Mouse (Mus musculus) MEL (cell line): ENCODE data around the gene Fance.

Experiments
- BHLHE40 ChIP-seq: IDR thresholded peaks from 2 replicates; pipeline ENCODE4 v1.6.1; 2012; ENCODE audit warnings: low read depth, mild to moderate bottlenecking, inconsistent platforms, low read length, improper control_type of control experiment, borderline replicate concordance
- CTCF ChIP-seq, 3 experiments: IDR thresholded peaks in 2 of 3; conservative IDR thresholded peaks in 1 of 3; 2 replicates each; pipeline ENCODE4 v1.5.1; 2011 to 2012; ENCODE audit warnings: low read length in 3 of 3, low read depth in 2 of 3, mild to moderate bottlenecking in 2 of 3, improper control_type of control experiment in 1 of 3, inconsistent platforms in 1 of 3, mixed read lengths in 1 of 3, moderate library complexity in 1 of 3; ENCODE audit not compliant: control insufficient read depth in 1 of 3, insufficient read depth in 1 of 3, poor library complexity in 1 of 3, severe bottlenecking in 1 of 3
- EP300 ChIP-seq, 2 experiments: IDR thresholded peaks; 2 replicates each; pipeline ENCODE4 v1.6.1; 2011; ENCODE audit warnings: improper control_type of control experiment in 2 of 2, low read length in 2 of 2, low read depth in 1 of 2, mild to moderate bottlenecking in 1 of 2
- GATA1 ChIP-seq: IDR thresholded peaks from 2 replicates; pipeline ENCODE4 v1.6.1; 2011; ENCODE audit warnings: low read depth, low read length, improper control_type of control experiment
- MAZ ChIP-seq: IDR thresholded peaks from 2 replicates; pipeline ENCODE4 v1.6.1; 2012; ENCODE audit warnings: low read depth, mild to moderate bottlenecking, inconsistent platforms, low read length, improper control_type of control experiment
- MXI1 ChIP-seq: IDR thresholded peaks from 2 replicates; pipeline ENCODE4 v1.6.1; 2011; ENCODE audit warnings: mild to moderate bottlenecking, low read depth, low read length, improper control_type of control experiment
- USF2 ChIP-seq, 2 experiments: IDR thresholded peaks; 2 replicates each; pipeline ENCODE4 v1.6.1; 2011 to 2012; ENCODE audit warnings: improper control_type of control experiment in 2 of 2, low read length in 2 of 2, borderline replicate concordance in 1 of 2, inconsistent platforms in 1 of 2, low read depth in 1 of 2, mild to moderate bottlenecking in 1 of 2; ENCODE audit not compliant: insufficient read depth in 1 of 2

- no peak for TF ChIP-seq MXI1
- TF ChIP-seq MAZ, result no peak
- no peak for TF ChIP-seq CTCF (IDR thresholded peaks at IDR 0.05 in 2 of 3, conservative IDR thresholded peaks at IDR 0.05 in 1 of 3; ENCODE audit: control insufficient read depth in 1 of 3, insufficient read depth in 1 of 3, low read depth in 2 of 3, low read length in 3 of 3, poor library complexity in 1 of 3, severe bottlenecking in 1 of 3)
- no peak for TF ChIP-seq BHLHE40
- no peak for TF ChIP-seq EP300 (IDR thresholded peaks at IDR 0.05; ENCODE audit: low read depth in 1 of 2, low read length in 2 of 2)
- no peak for TF ChIP-seq USF2 (IDR thresholded peaks at IDR 0.05; ENCODE audit: borderline replicate concordance in 1 of 2, insufficient read depth in 1 of 2, low read depth in 1 of 2, low read length in 2 of 2)
- TF ChIP-seq GATA1, result no peak
Observed at GRCm38 (mm10) chr17:28317091-28317490, 3.8 kb downstream of the Fance start.
